Mouse (Mus musculus): ENCODE data around the gene Entpd7. TPM values are rescaled to one million over a fixed set of nuclear protein-coding genes. Genes with fewer than 3 reads are reported as not detected.

Gene Entpd7
- 10.8 and 11.7 TPM in 2 replicates for polyA plus RNA-seq (2012; rRNA removed)

- Histone ChIP-seq H3K4me1 (ENCODE audit: control insufficient read depth, insufficient read depth, low read length) (peaks cover 8% of the 10 kb centered on the region), H3K27me3 (ENCODE audit: control insufficient read depth, insufficient read depth, low read length) (no peaks in the 10 kb centered on the region), H3K4me3 (replicated peaks; ENCODE audit: insufficient read depth, low read depth, low read length) (peak within 1 kb of the TSS; percentile 98), H3K27ac (ENCODE audit: insufficient read depth, low read length) (peak within 1 kb of the TSS; percentile 49)
- under 1% methylated on average over 60 of the region's 60 CpGs for WGBS
- TF ChIP-seq POLR2A (IDR thresholded peaks at IDR 0.05; ENCODE audit: borderline replicate concordance, insufficient read depth, low read length): peak; percentile 87; the same call in 1 of the 2 replicates
- TF ChIP-seq CTCF (IDR thresholded peaks at IDR 0.05; ENCODE audit: borderline replicate concordance, insufficient read depth, low read depth, low read length): peak; percentile 50
- peak; percentile 97 to 98 for DNase-seq
Observed at GRCm38 (mm10) chr19:43689419-43690246, at the start of gene Entpd7. Gene Entpd7, plus strand, starts transcription at chr19:43689672.

GRCm38 (mm10) chr19:43641833-43642232 is 47.6 kb upstream of the Entpd7 start:
- Histone ChIP-seq H3K27me3 (ENCODE audit: control insufficient read depth, insufficient read depth, low read length) (no peaks in the 10 kb centered on the region), H3K27ac (ENCODE audit: insufficient read depth, low read length) (no peak overlapping the region), H3K4me1 (ENCODE audit: control insufficient read depth, insufficient read depth, low read length) (no peaks in the 10 kb centered on the region), H3K4me3 (replicated peaks; ENCODE audit: insufficient read depth, low read depth, low read length) (no peak overlapping the region)
- TF ChIP-seq POLR2A (IDR thresholded peaks at IDR 0.05; ENCODE audit: borderline replicate concordance, insufficient read depth, low read length): no peak
- no peak for TF ChIP-seq CTCF (IDR thresholded peaks at IDR 0.05; ENCODE audit: borderline replicate concordance, insufficient read depth, low read depth, low read length)
- WGBS: 66% methylated on average over 11 of the region's 11 CpGs
- DNase-seq: no peak

- TF ChIP-seq POLR2A (IDR thresholded peaks at IDR 0.05; ENCODE audit: borderline replicate concordance, insufficient read depth, low read length) (no peak), CTCF (IDR thresholded peaks at IDR 0.05; ENCODE audit: borderline replicate concordance, insufficient read depth, low read depth, low read length) (no peak)
- Histone ChIP-seq H3K27me3 (ENCODE audit: control insufficient read depth, insufficient read depth, low read length) (no peaks in the 10 kb centered on the region), H3K27ac (ENCODE audit: insufficient read depth, low read length) (no peak overlapping the region), H3K4me3 (replicated peaks; ENCODE audit: insufficient read depth, low read depth, low read length) (no peak overlapping the region), H3K4me1 (ENCODE audit: control insufficient read depth, insufficient read depth, low read length) (no peaks in the 10 kb centered on the region)
- 86% methylated on average over 9 of the region's 9 CpGs for WGBS
- DNase-seq: no peak
Observed at GRCm38 (mm10) chr19:43642843-43643242, 46.6 kb upstream of the Entpd7 start.

- no peaks in the 10 kb centered on the region for H3K27me3 ChIP-seq (ENCODE audit: control insufficient read depth, insufficient read depth, low read length)
- H3K4me1 ChIP-seq (ENCODE audit: control insufficient read depth, insufficient read depth, low read length): no peaks in the 10 kb centered on the region
- no peak for DNase-seq
- no peak overlapping the region for H3K4me3 ChIP-seq (replicated peaks; ENCODE audit: insufficient read depth, low read depth, low read length)
- H3K27ac ChIP-seq (ENCODE audit: insufficient read depth, low read length): no peak overlapping the region
- 87% methylated on average over 9 of the region's 9 CpGs for WGBS
- TF ChIP-seq CTCF (IDR thresholded peaks at IDR 0.05; ENCODE audit: borderline replicate concordance, insufficient read depth, low read depth, low read length) (no peak), POLR2A (IDR thresholded peaks at IDR 0.05; ENCODE audit: borderline replicate concordance, insufficient read depth, low read length) (no peak)
Observed at GRCm38 (mm10) chr19:43645508-43645907, 44.0 kb upstream of the Entpd7 start.

GRCm38 (mm10) chr19:43646852-43647251 is 42.6 kb upstream of the Entpd7 start:
- DNase-seq: no peak
- no peaks in the 10 kb centered on the region for H3K27me3 ChIP-seq (ENCODE audit: control insufficient read depth, insufficient read depth, low read length)
- no peak for TF ChIP-seq POLR2A (IDR thresholded peaks at IDR 0.05; ENCODE audit: borderline replicate concordance, insufficient read depth, low read length)
- no peak for TF ChIP-seq CTCF (IDR thresholded peaks at IDR 0.05; ENCODE audit: borderline replicate concordance, insufficient read depth, low read depth, low read length)
- no peak overlapping the region for H3K4me3 ChIP-seq (replicated peaks; ENCODE audit: insufficient read depth, low read depth, low read length)
- WGBS: 57% methylated on average over 7 of the region's 7 CpGs
- H3K4me1 ChIP-seq (ENCODE audit: control insufficient read depth, insufficient read depth, low read length): no peaks in the 10 kb centered on the region
- H3K27ac ChIP-seq (ENCODE audit: insufficient read depth, low read length): no peak overlapping the region

GRCm38 (mm10) chr19:43647261-43647660 is 42.2 kb upstream of the Entpd7 start:
- no peak overlapping the region for H3K4me3 ChIP-seq (replicated peaks; ENCODE audit: insufficient read depth, low read depth, low read length)
- WGBS: 91% methylated on average over 9 of the region's 9 CpGs
- no peaks in the 10 kb centered on the region for H3K4me1 ChIP-seq (ENCODE audit: control insufficient read depth, insufficient read depth, low read length)
- TF ChIP-seq CTCF (IDR thresholded peaks at IDR 0.05; ENCODE audit: borderline replicate concordance, insufficient read depth, low read depth, low read length) (no peak), POLR2A (IDR thresholded peaks at IDR 0.05; ENCODE audit: borderline replicate concordance, insufficient read depth, low read length) (no peak)
- DNase-seq: no peak
- no peaks in the 10 kb centered on the region for H3K27me3 ChIP-seq (ENCODE audit: control insufficient read depth, insufficient read depth, low read length)
- H3K27ac ChIP-seq (ENCODE audit: insufficient read depth, low read length): no peak overlapping the region

GRCm38 (mm10) chr19:43648343-43648742 is 41.1 kb upstream of the Entpd7 start:
- H3K4me1 ChIP-seq (ENCODE audit: control insufficient read depth, insufficient read depth, low read length): no peaks in the 10 kb centered on the region
- H3K4me3 ChIP-seq (replicated peaks; ENCODE audit: insufficient read depth, low read depth, low read length): no peak overlapping the region
- no peak overlapping the region for H3K27ac ChIP-seq (ENCODE audit: insufficient read depth, low read length)
- H3K27me3 ChIP-seq (ENCODE audit: control insufficient read depth, insufficient read depth, low read length): no peaks in the 10 kb centered on the region
- no peak for TF ChIP-seq CTCF (IDR thresholded peaks at IDR 0.05; ENCODE audit: borderline replicate concordance, insufficient read depth, low read depth, low read length)
- TF ChIP-seq POLR2A (IDR thresholded peaks at IDR 0.05; ENCODE audit: borderline replicate concordance, insufficient read depth, low read length): no peak
- 93% methylated on average over 4 of the region's 4 CpGs for WGBS
- DNase-seq: no peak

- no peak for TF ChIP-seq POLR2A (IDR thresholded peaks at IDR 0.05; ENCODE audit: borderline replicate concordance, insufficient read depth, low read length)
- no peak for TF ChIP-seq CTCF (IDR thresholded peaks at IDR 0.05; ENCODE audit: borderline replicate concordance, insufficient read depth, low read depth, low read length)
Observed at GRCm38 (mm10) chr19:43651241-43651785, 38.2 kb upstream of the Entpd7 start.

More at GRCm38 (mm10) chr19:43651241-43651785, 38.2 kb upstream of the Entpd7 start:
- H3K4me3 ChIP-seq (replicated peaks; ENCODE audit: insufficient read depth, low read depth, low read length): no peak overlapping the region
- 65% methylated on average over 8 of the region's 8 CpGs for WGBS
- DNase-seq: no peak
- H3K27ac ChIP-seq (ENCODE audit: insufficient read depth, low read length): no peak overlapping the region
- no peaks in the 10 kb centered on the region for H3K27me3 ChIP-seq (ENCODE audit: control insufficient read depth, insufficient read depth, low read length)
- no peaks in the 10 kb centered on the region for H3K4me1 ChIP-seq (ENCODE audit: control insufficient read depth, insufficient read depth, low read length)
